Mouse (Mus musculus) cerebellum, adult 9-11 months (tissue): Measurements from ENCODE around the gene Plekhn1.

Source experiments
- DNase-seq: peaks from one replicate; pipeline ENCODE4 v3.0.0; 2022

Plekhn1 gene

DNA sequence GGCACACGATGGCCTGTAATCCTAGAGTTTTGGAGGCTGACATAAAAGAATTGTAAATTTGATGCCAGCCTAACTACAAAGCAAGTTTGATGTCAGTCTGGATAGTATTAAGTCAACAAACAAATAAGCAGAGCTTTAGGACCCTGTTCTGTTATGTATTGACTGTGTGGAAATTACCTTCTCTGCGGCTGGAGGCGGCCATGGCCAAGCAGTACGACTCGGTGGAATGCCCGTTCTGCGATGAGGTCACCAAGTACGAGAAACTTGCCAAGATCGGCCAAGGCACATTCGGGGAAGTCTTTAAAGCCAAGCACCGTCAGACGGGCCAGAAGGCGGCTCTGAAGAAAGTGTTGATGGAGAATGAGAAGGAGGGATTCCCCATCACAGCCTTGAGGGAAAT lies 21.5 kb downstream of the Plekhn1 start:
- DNase-seq, result no peak

GRCm38 (mm10) chr4:156209963-156210635 lies 24.6 kb downstream of the Plekhn1 start:
- DNase-seq, result no peak

GRCm38 (mm10) chr4:156208872-156209271 lies 25.8 kb downstream of the Plekhn1 start:
- no peak for DNase-seq

DNA sequence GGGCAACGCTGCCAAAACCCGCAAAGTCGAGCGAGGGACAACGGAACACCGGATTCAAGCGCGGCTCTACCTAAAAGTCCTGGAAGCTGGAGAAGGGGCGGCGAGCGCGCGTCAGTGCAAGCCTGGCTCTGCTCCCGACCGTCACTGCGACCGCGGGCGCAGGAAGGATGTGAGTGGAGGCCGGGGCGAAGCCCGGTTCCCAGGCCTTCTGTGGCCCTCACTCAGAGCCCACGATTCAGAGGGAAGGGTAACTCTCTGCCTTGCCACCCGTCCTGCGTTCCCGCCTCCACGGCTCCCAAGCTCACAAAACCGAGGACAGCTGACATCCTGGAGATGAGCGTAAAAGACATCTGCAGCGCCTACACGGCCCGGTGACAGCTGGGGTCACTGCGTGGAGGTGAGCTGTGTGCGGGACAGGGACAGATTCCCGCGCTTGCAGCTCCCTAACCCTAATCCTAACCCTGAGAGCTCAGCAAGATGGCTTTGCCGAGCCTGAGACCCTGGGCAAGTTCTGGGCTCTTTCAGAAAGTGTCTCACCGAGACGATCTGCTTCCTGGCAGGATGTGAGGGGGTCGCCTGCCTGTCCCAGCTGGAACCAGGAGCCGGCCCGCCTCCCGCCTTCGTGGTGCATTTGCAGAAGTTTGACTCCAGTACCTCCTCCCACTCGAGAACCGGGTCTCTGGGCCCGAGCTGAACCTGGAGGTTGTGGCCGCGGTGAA lies 31.1 kb downstream of the Plekhn1 start:
- peak; percentile 52 for DNase-seq

GRCm38 (mm10) chr4:156203001-156203412 lies 31.6 kb downstream of the Plekhn1 start, which contains the start of gene AW011738:
Gene AW011738, plus strand, starts transcription at chr4:156203304.
- peak; percentile 84 for DNase-seq

DNA sequence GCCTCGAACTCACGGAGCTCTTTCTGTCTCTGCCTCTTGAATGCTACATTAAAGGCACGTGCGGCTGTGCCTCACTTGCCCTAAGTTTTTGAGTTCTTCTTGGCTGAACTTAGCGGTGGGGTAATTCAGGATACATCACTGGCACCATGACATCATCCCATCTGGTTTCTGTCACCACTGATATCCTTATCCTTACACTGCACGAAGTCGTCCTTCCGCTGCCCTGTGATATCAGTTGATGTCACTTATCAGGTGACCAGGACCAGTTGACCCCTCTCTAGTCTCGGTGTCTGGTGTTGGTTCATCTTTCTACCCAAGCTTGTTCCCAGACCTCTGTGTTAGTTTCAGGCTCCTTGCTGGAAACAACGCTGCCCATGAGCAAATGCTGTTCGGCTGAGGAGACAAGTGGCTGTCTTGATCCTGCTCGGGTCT lies 32.2 kb downstream of the Plekhn1 start:
- DNase-seq, result peak; percentile 40

- DNase-seq, result no peak
Measured at GRCm38 (mm10) chr4:156200623-156201475, 33.8 kb downstream of the Plekhn1 start, which contains the start of gene Isg15. Gene Isg15, minus strand, starts transcription at chr4:156200818.

GRCm38 (mm10) chr4:156197829-156198205 lies 36.8 kb downstream of the Plekhn1 start:
- DNase-seq, result peak; percentile 91

GRCm38 (mm10) chr4:156197131-156197828 lies 37.4 kb downstream of the Plekhn1 start, which contains the start of gene Agrn:
Gene Agrn, minus strand, starts transcription at chr4:156197488.
- DNase-seq, result peak; percentile 76

DNA sequence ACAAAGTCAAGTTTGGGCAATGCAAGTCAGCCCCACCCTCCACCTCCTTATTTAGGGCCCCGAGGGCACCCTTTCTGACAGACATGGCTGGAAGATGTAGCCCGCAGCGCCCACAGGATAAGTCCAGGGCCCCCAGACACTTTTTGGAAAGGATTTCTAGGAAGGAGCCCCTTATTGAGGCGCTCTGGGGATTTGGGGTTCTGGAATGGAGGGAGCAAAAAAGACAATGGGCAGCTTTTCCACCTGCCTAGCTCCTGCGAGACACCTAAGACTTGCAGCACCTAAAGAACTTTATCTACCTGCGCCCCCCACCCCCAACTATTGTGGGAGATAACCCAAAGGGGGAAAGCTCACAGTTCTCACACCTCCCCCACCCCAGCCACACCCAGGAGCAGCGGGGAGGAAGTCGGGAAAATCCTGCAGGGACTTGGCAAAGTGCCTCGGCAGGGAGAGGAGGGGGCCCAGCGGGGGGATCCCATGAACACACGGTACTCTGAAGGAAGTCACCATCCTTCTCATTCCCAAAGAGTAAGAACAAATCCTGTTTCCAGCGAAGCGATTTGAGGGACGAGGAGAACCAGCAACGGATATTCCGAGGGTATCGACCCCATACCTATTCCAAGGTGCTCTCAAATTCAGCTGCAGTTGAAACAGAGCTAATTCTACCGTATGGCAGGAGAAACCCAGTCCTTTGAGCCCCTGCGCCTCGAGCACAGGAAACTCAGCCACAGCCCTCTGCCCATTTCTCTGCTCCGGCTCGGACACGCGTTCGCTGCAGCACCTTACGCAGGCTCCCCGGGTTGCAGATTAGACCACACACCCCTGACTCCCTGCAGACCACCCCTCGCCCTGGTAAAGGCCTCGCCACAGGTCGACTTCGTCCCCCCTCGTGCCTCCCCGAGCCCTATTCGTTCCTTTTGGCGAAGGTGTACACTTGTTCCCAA lies 38.5 kb downstream of the Plekhn1 start:
- DNase-seq, result peak; percentile 72

GRCm38 (mm10) chr4:156194346-156194745 lies 40.3 kb downstream of the Plekhn1 start:
- no peak for DNase-seq

DNA sequence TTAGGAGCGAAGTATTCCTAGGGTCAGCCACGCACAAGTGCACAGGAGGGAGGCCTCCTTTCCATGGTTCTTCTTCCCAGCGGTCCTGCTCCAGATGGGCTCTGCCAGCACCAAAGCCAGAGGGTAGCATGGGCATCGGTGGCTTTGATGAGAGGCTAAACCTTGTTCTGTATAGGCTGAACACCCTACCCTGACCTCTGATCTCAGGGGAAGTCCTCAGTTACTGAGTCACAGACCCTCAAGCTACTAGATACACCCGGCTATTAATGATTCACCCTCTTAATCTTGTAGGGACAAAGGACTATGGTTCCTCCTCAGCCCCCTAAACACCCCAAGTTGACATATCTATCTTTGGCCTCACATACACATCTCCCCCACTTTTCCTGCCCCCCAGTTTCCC lies 40.8 kb downstream of the Plekhn1 start:
- no peak for DNase-seq

GRCm38 (mm10) chr4:156193200-156193590 lies 41.5 kb downstream of the Plekhn1 start:
- DNase-seq, result no peak

DNA sequence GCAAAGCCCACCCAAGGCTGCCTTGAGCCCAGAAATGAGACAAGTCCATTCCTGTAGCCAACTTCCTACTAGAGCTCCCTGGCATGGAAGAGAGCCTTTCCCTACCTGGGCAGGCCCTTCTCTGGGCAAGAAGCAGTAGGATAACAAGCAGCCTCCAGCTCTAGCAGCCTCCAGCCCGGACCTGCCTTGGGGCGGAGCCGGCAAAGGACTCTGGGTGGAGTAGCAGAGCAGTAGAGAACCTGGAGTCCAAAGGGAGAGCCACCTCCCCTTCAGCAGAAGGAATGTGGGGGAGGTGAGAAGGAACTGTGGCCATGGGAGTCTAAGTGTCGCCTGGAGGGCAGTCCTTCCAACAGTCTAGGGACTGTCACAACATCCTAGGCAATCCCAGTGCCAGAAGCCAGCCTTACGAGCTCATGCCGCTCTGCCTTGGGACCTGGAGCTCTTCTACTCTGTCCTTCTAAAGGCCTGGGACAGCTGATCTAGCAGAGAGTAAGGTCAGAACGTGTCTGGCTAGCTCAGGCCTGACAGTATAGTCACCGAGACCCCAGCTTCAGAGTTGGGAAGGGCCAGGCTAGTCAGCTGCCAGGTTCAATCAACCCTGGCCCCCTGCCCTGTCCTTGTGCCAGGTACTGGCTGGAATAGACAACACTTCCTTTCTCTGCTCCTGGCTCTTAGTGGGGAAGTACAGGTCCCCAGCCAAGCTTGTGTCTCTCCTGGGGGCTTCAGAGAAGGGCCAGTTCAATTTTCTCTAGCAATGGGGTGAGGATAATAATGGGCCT lies 42.0 kb downstream of the Plekhn1 start:
- no peak for DNase-seq

GRCm38 (mm10) chr4:156188811-156189323 lies 45.8 kb downstream of the Plekhn1 start:
- DNase-seq, result peak; percentile 41

GRCm38 (mm10) chr4:156188162-156188810 lies 46.4 kb downstream of the Plekhn1 start:
- DNase-seq, result no peak

GRCm38 (mm10) chr4:156185950-156186850 lies 48.5 kb downstream of the Plekhn1 start:
- DNase-seq, result no peak

DNA sequence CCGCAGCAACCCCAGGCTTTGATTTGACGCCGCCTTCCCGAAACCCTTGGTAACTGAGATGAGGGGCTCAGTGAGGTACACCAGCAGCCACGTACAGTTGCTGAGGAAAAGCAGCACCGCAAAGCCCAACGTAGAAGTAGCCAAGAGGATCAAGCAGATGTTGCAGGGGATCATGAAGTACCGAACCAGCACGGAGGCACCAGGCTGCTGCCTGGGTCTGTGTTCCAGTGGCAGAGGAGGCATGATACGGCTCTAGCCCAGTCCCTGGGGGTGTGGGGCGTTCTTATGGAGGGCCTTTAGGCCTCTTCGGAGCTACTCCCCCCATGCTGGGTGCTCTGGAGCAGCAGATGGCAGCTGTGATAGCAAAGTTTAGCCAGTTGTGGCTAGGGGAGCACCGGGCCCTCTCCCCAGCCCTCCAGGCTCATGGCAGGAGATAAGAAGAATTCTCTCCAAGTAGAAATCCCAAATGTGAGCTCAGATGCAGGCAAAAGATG lies 49.2 kb downstream of the Plekhn1 start:
- no peak for DNase-seq
